Mouse (Mus musculus): ENCODE measurements around the gene Tvp23a. TPM values are rescaled to one million over a fixed set of nuclear protein-coding genes. Genes with fewer than 3 reads are reported as not detected.

The Tvp23a gene
- polyA plus RNA-seq (2015; fragmentation: Nextera tagmentation; extraction: Ambion mirVana): 1.9 and 2.4 TPM in 2 replicates

DNA sequence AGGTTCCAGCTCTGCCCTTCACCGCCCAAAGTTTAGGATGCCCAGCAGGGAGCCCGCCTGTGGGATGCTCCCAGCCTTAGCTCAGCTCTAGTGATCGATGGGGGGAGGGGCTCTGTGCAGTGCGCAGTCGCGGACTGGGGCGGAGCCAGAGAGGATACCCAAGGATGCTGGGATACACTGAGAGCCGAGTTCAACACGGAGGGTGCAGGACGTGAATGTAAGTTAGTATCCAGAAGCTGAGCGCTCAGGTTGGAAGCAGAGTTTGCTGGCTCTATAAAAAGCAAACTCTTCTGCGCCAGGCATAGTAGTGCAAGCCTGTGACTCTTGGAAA lies at the start of gene Tvp23a:
Gene Tvp23a, minus strand, starts transcription at position 99 of the 331 bp plus-strand sequence.
- WGBS: 3% methylated on average over 12 of the region's 12 CpGs
- DNase-seq (ENCODE audit: low spot score) (peak; percentile 50), ATAC-seq (ENCODE audit: low FRiP score, low TSS enrichment) (peak; percentile 85; the same call in 1 of the 2 replicates)
- H3K4me3 ChIP-seq (ENCODE audit: low read depth, low read length): peak within 1 kb of the TSS; percentile 38
- peak within 1 kb of the TSS; percentile 53 for H3K4me2 ChIP-seq (replicated peaks; ENCODE audit: low read depth)
- peak within 1 kb of the TSS; percentile 35; the same call in 1 of the 2 replicates for H3K9ac ChIP-seq (ENCODE audit: low read length)
- TF ChIP-seq EP300 (optimal IDR thresholded peaks at IDR 0.05) (no peak), CTCF (IDR thresholded peaks at IDR 0.05; ENCODE audit: low read depth) (no peak)
- no peaks in the 10 kb centered on the region for H3K4me1 ChIP-seq (replicated peaks; ENCODE audit: control insufficient read depth, insufficient read depth)
- no peaks in the 10 kb centered on the region for H3K9me3 ChIP-seq (ENCODE audit: control insufficient read depth, low read length)
- no peaks in the 10 kb centered on the region for H3K27me3 ChIP-seq (ENCODE audit: control insufficient read depth, insufficient read depth, low read length)
- no peaks in the 10 kb centered on the region for H3K36me3 ChIP-seq (ENCODE audit: control insufficient read depth, insufficient read depth, low read length)
- H3K27ac ChIP-seq (replicated peaks): no peak within 1 kb of the TSS; the same call in 1 of the 2 replicates

DNA sequence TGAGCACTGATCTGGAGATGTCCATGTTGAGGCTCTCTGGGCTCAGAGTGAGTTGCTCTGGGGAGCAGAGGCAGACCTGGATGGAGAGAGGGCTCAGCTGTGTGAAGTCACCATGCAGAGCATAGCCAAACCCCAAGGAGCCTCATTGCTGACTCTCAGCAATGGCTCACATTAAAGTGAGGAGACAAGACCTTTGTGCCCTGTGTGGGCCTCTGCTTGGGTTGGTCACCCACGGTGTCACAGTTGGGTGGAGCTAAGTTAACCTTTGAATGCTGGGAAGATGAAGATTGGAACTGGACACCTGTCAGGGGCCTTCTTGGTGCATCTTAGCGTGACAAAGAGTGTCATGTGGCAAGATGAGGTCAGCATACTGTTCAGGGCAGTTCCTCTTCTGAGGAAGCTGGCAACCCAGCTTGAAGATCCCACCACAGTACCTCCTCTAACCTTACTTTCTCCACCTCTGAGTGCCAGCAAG lies 48.7 kb upstream of the Tvp23a start:
- TF ChIP-seq EP300 (optimal IDR thresholded peaks at IDR 0.05): no peak
- H3K27ac ChIP-seq (replicated peaks): no peak overlapping the region
- H3K4me3 ChIP-seq (ENCODE audit: low read depth, low read length): no peak overlapping the region
- no peak for DNase-seq (ENCODE audit: low spot score)
- no peak overlapping the region for H3K4me2 ChIP-seq (replicated peaks; ENCODE audit: low read depth)
- H3K36me3 ChIP-seq (ENCODE audit: control insufficient read depth, insufficient read depth, low read length): no peaks in the 10 kb centered on the region
- no peaks in the 10 kb centered on the region for H3K9me3 ChIP-seq (ENCODE audit: control insufficient read depth, low read length)
- no peaks in the 10 kb centered on the region for H3K27me3 ChIP-seq (ENCODE audit: control insufficient read depth, insufficient read depth, low read length)
- no peaks in the 10 kb centered on the region for H3K4me1 ChIP-seq (replicated peaks; ENCODE audit: control insufficient read depth, insufficient read depth)
- WGBS: 67% methylated on average over 2 of the region's 2 CpGs
- ATAC-seq (ENCODE audit: low FRiP score, low TSS enrichment): no peak
- no peak overlapping the region for H3K9ac ChIP-seq (ENCODE audit: low read length)

DNA sequence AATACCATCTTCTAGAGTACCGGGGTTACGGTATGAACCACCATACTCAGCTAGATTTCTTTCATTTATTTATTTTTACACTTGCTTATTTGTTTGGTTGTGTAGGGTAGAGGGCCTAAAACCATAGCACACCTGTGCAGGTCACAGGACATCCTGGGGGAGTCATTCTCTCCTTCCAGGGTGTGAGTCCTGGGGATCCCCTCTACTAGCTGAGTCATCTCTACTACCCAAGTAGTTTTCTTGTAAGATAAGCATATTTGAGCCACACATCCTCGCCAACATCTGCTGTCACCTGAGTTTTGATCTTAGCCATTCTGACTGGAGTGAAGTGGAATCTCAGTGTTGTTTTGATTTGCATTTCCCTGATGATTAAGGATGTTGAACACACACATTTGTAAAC lies 45.4 kb upstream of the Tvp23a start:
- no peaks in the 10 kb centered on the region for H3K27me3 ChIP-seq (ENCODE audit: control insufficient read depth, insufficient read depth, low read length)
- no peak for ATAC-seq (ENCODE audit: low FRiP score, low TSS enrichment)
- DNase-seq (ENCODE audit: low spot score): no peak
- H3K4me1 ChIP-seq (replicated peaks; ENCODE audit: control insufficient read depth, insufficient read depth): no peaks in the 10 kb centered on the region
- no peak for TF ChIP-seq EP300 (optimal IDR thresholded peaks at IDR 0.05)
- TF ChIP-seq CTCF (IDR thresholded peaks at IDR 0.05; ENCODE audit: low read depth): no peak
- H3K9ac ChIP-seq (ENCODE audit: low read length): no peak overlapping the region
- no peak overlapping the region for H3K4me2 ChIP-seq (replicated peaks; ENCODE audit: low read depth)
- H3K27ac ChIP-seq (replicated peaks): no peak overlapping the region
- WGBS: 73% methylated on average over 3 of the region's 3 CpGs
- no peak overlapping the region for H3K4me3 ChIP-seq (ENCODE audit: low read depth, low read length)
- H3K9me3 ChIP-seq (ENCODE audit: control insufficient read depth, low read length): no peaks in the 10 kb centered on the region
- no peaks in the 10 kb centered on the region for H3K36me3 ChIP-seq (ENCODE audit: control insufficient read depth, insufficient read depth, low read length)

DNA sequence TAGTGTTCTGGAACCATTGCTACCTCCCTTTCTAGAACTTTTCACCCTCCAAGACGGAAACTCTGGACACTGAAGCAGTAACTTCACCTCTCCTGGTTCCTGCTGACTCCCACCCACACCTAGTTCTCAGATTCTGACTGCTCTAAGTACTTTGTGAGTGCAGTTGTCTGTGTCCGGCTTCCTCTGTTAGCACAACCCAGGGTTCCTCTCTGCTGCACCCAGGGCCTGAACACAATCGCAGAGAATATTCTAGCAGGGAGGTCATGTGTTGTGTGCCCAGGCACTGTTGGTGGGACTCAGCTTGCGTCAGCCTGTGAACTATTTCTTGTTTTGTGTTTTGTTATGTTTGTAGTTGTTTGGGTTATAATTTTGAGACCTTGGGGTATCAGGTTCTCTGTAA lies 44.6 kb upstream of the Tvp23a start:
- Histone ChIP-seq H3K4me3 (ENCODE audit: low read depth, low read length) (no peak overlapping the region), H3K4me2 (replicated peaks; ENCODE audit: low read depth) (no peak overlapping the region), H3K27me3 (ENCODE audit: control insufficient read depth, insufficient read depth, low read length) (no peaks in the 10 kb centered on the region), H3K9me3 (ENCODE audit: control insufficient read depth, low read length) (no peaks in the 10 kb centered on the region), H3K27ac (replicated peaks) (no peak overlapping the region), H3K4me1 (replicated peaks; ENCODE audit: control insufficient read depth, insufficient read depth) (no peaks in the 10 kb centered on the region), H3K36me3 (ENCODE audit: control insufficient read depth, insufficient read depth, low read length) (no peaks in the 10 kb centered on the region), H3K9ac (ENCODE audit: low read length) (no peak overlapping the region)
- DNase-seq (ENCODE audit: low spot score): no peak
- 82% methylated on average over 4 of the region's 4 CpGs for WGBS
- TF ChIP-seq EP300 (optimal IDR thresholded peaks at IDR 0.05): no peak
- TF ChIP-seq CTCF (IDR thresholded peaks at IDR 0.05; ENCODE audit: low read depth): no peak
- no peak for ATAC-seq (ENCODE audit: low FRiP score, low TSS enrichment)

DNA sequence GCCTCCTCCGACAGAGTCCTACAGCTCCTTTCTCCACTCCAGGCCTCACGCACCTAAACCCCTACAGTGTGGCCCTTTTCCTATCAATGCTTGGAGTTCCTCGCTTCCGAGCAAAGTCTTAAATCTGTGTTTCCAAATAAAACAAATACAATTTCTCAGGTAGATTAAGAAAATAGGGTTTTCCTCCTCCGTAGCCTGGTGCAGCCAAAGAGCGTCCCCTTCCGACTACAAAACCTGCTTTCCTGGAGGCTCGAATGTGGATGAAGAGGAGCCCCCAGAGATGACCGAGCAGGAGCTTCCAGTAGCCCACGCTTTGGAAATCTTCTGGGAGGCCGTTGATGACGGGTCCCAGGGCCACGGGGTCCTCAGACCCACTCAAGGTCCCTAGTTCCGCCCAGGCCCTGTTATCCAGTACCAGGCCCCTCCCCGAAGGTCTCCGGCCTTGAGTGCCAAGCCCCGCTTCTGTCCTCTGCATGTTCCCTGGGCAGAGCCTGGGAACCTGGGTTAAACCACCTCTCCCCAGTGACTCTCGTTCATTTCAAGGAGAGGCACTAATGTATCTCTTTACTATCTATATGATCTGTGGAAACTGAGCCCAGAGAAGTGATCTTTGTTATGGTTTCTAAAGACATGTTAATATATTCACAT lies 43.5 kb upstream of the Tvp23a start:
- Histone ChIP-seq H3K36me3 (ENCODE audit: control insufficient read depth, insufficient read depth, low read length) (no peaks in the 10 kb centered on the region), H3K4me2 (replicated peaks; ENCODE audit: low read depth) (no peak overlapping the region), H3K27me3 (ENCODE audit: control insufficient read depth, insufficient read depth, low read length) (no peaks in the 10 kb centered on the region), H3K27ac (replicated peaks) (no peak overlapping the region), H3K9ac (ENCODE audit: low read length) (no peak overlapping the region), H3K9me3 (ENCODE audit: control insufficient read depth, low read length) (no peaks in the 10 kb centered on the region), H3K4me1 (replicated peaks; ENCODE audit: control insufficient read depth, insufficient read depth) (no peaks in the 10 kb centered on the region), H3K4me3 (ENCODE audit: low read depth, low read length) (no peak overlapping the region)
- 79% methylated on average over 18 of the region's 18 CpGs for WGBS
- TF ChIP-seq CTCF (IDR thresholded peaks at IDR 0.05; ENCODE audit: low read depth): no peak
- no peak for TF ChIP-seq EP300 (optimal IDR thresholded peaks at IDR 0.05)
- DNase-seq (ENCODE audit: low spot score) (no peak), ATAC-seq (ENCODE audit: low FRiP score, low TSS enrichment) (no peak)

DNA sequence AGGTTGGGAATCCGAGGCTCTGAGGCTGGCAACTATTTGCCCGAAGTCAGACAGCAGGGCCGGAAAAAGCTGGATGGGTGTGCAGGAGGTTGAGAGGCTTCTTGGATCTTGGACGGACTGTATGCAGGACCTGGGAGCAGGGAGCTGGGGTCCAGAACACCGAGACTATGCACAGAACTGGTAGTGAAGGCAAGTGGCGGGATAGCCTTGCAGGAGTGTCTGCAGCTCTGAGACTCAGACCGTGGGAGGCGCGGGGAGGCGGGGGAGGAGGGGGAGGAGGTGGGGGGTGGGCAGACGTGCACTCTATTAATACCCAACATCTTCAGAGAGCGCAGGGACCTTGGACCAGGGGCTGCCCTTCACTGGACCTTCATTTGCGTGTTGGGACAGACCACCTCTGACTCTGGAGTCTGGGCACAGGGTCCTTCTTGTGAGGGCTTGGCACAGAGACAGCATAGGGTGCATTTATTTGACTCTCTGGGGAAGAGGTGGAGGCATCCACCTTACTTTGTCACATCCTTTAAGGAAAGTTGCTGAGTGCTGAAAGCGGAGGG lies 42.8 kb upstream of the Tvp23a start:
- Histone ChIP-seq H3K4me2 (replicated peaks; ENCODE audit: low read depth) (peak overlapping the region; percentile 45; the same call in 1 of the 2 replicates), H3K9me3 (ENCODE audit: control insufficient read depth, low read length) (no peaks in the 10 kb centered on the region), H3K27ac (replicated peaks) (no peak overlapping the region), H3K36me3 (ENCODE audit: control insufficient read depth, insufficient read depth, low read length) (no peaks in the 10 kb centered on the region), H3K27me3 (ENCODE audit: control insufficient read depth, insufficient read depth, low read length) (no peaks in the 10 kb centered on the region), H3K4me3 (ENCODE audit: low read depth, low read length) (peak overlapping the region; percentile 13; the same call in 1 of the 2 replicates), H3K9ac (ENCODE audit: low read length) (0 out of 2 replicates have a peak overlapping the region, but pooled peaks have one; percentile 31), H3K4me1 (replicated peaks; ENCODE audit: control insufficient read depth, insufficient read depth) (no peaks in the 10 kb centered on the region)
- no peak for ATAC-seq (ENCODE audit: low FRiP score, low TSS enrichment)
- no peak for TF ChIP-seq CTCF (IDR thresholded peaks at IDR 0.05; ENCODE audit: low read depth)
- no peak for TF ChIP-seq EP300 (optimal IDR thresholded peaks at IDR 0.05)
- WGBS: 17% methylated on average over 12 of the region's 14 CpGs
- DNase-seq (ENCODE audit: low spot score): no peak

Data from stomach, postnatal 0 days (tissue).